Mouse (Mus musculus) ovary, adult 10 weeks (tissue): ENCODE results near the gene Mei4. TPM values are rescaled to one million over a fixed set of nuclear protein-coding genes. Genes with fewer than 3 reads are reported as not detected.

Experiments used
- polyA plus RNA-seq: library from polyadenylated mRNA; stranded (reverse); fragments of 350-450 nt; fragmentation: Illumina TruSeq; extraction: RNeasy Lipid Tissue Mini Kit (QIAGEN cat#74804); gene quantifications from one replicate; pipeline ENCODE4 v1.2.3, GENCODE M21; 2014

The Mei4 gene
- polyA plus RNA-seq, result 0.66 TPM

DNA sequence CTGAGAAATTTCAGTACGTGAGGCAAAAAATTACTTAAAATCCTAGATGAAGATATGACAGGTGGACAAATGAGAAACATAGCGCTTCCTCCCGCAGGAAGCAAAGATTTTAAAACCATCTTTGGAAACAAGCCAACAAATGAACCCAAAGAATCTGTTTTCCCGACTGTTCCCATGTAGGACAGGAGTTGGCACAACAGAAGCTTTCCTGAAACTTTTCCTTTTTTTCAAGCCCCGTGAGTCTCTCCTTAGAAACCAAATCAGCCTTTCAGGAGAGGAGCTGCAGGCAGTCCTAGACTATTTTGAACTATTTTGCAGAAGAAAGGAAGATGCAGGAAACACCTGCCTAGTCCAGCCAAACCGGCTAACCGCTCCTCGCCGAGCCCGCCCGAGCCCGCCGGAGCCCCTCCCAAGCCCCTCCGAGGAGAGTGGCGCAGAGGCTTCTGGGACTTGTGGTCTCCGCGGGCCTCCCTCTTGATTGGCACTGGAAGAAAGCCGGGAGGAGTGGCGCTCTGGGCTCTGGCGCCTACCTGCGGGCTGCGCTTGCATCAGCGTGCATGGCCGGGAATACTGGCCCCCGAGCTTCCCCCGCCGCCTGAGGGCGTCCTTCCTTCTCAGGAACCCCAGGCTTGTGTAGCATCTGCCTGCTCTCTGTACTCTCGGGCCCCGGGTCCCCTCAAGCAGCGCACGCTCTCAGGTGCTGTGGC, at the start of gene Mei4:
Mei4 (plus strand) TSS at position 490 of the 707 bp plus-strand sequence.

Other genes with a start within 250 kb of the Mei4 start
- 4.5 TPM for gene Htr1b, start 229.8 kb upstream of the Mei4 start, polyA plus RNA-seq